Mouse (Mus musculus) liver, adult 2 months (tissue): ENCODE measurements around the gene Prkag1. TPM values are rescaled to one million over a fixed set of nuclear protein-coding genes. Genes with fewer than 3 reads are reported as not detected.

ENCODE experiments used
- DNase-seq: peaks from one replicate; pipeline ENCODE4 v3.0.0-alpha.2; 2011; ENCODE audit warnings: low read depth, low spot score; ENCODE audit errors: extremely low read depth
- H3K27ac ChIP-seq: fragments of 200-500 bp; replicated peaks from 2 replicates; pipeline ENCODE4 v1.5.1; 2012; ENCODE audit warnings: low read depth, mild to moderate bottlenecking, control low read depth, inconsistent platforms, low read length; ENCODE audit not compliant: insufficient read depth
- H3K27me3 ChIP-seq: fragments of 200-500 bp; 2 replicates; pipeline ENCODE4 v1.6.1; 2012; ENCODE audit warnings: mild to moderate bottlenecking, moderate library complexity, low read length, inconsistent platforms; ENCODE audit not compliant: control insufficient read depth, insufficient read depth
- H3K36me3 ChIP-seq: fragments of 200-500 bp; 2 replicates; pipeline ENCODE4 v1.6.1; 2012; ENCODE audit warnings: low read length, inconsistent platforms; ENCODE audit not compliant: control insufficient read depth, insufficient read depth
- H3K4me1 ChIP-seq: fragments of 200-500 bp; 2 replicates; pipeline ENCODE4 v1.6.1; 2011; ENCODE audit warnings: low read length; ENCODE audit not compliant: control insufficient read depth, insufficient read depth
- H3K4me3 ChIP-seq: fragments of 200-500 bp; 2 replicates; pipeline ENCODE4 v1.5.1; 2011; ENCODE audit warnings: low read depth, mild to moderate bottlenecking, control low read depth, low read length, moderate library complexity; ENCODE audit not compliant: insufficient read depth
- H3K79me2 ChIP-seq: fragments of 200-500 bp; 2 replicates; pipeline ENCODE4 v1.6.1; 2012; ENCODE audit warnings: inconsistent platforms, mild to moderate bottlenecking, low read length, moderate library complexity; ENCODE audit not compliant: control insufficient read depth, insufficient read depth
- H3K9ac ChIP-seq: fragments of 200-500 bp; 2 replicates; pipeline ENCODE4 v1.6.1; 2012; ENCODE audit warnings: low read depth, mild to moderate bottlenecking, control low read depth, inconsistent platforms, low read length
- CTCF ChIP-seq: fragments of 200-500 bp; IDR thresholded peaks from 2 replicates; pipeline ENCODE4 v1.5.1; 2011; ENCODE audit warnings: low read depth, low read length, control low read depth
- POLR2A ChIP-seq: fragments of 200-500 bp; IDR thresholded peaks from 2 replicates; pipeline ENCODE4 v1.6.1; 2011; ENCODE audit warnings: low read length, control low read depth; ENCODE audit not compliant: insufficient read depth; ENCODE audit errors: extremely low read depth
- WGBS: fragments of 180-500 bp; shearing (Covaris S2); methylation state at CpG from one replicate; pipeline ENCODE4 v1.1.7; 2018; 5-methylcytosine and 5-hydroxymethylcytosine counted together
- polyA plus RNA-seq: library from polyadenylated mRNA; depleted of rRNA; stranded (reverse); fragments of >200 nt; gene quantifications from 2 replicates; pipeline ENCODE4 v1.2.3, GENCODE M21; 2012
- total RNA-seq: library from RNA; depleted of rRNA; stranded (reverse); fragments of >200 nt; gene quantifications from 2 replicates; pipeline ENCODE4 v1.2.3, GENCODE M21; 2014

The Prkag1 gene
- total and polyA plus RNA-seq, 2 experiments: 37.7 to 41.4 TPM

- TF ChIP-seq CTCF: no peak
- TF ChIP-seq POLR2A: no peak
- Histone ChIP-seq H3K79me2 (0 out of 2 replicates have a peak, but pooled peaks cover 3% of the 10 kb centered on the region), H3K4me3 (no peak overlapping the region), H3K9ac (no peak overlapping the region), H3K27me3 (no peaks in the 10 kb centered on the region), H3K36me3 (peaks cover 40% of the 10 kb centered on the region), H3K27ac (no peak overlapping the region), H3K4me1 (no peaks in the 10 kb centered on the region)
- DNase-seq: no peak
- WGBS: 94% methylated on average over 11 of the region's 11 CpGs
Measured at GRCm38 (mm10) chr15:98843595-98844223, 12.4 kb upstream of the Prkag1 start.

GRCm38 (mm10) chr15:98839671-98840585 lies 8.6 kb upstream of the Prkag1 start:
- Histone ChIP-seq H3K79me2 (no peaks in the 10 kb centered on the region), H3K4me1 (no peaks in the 10 kb centered on the region), H3K36me3 (peaks cover 46% of the 10 kb centered on the region), H3K4me3 (no peak overlapping the region), H3K9ac (no peak overlapping the region), H3K27ac (no peak overlapping the region), H3K27me3 (no peaks in the 10 kb centered on the region)
- DNase-seq: no peak
- TF ChIP-seq CTCF: no peak
- 94% methylated on average over 30 of the region's 30 CpGs for WGBS

- no peaks in the 10 kb centered on the region for H3K79me2 ChIP-seq
- H3K27me3 ChIP-seq: no peaks in the 10 kb centered on the region
- no peak overlapping the region for H3K27ac ChIP-seq
- no peaks in the 10 kb centered on the region for H3K4me1 ChIP-seq
- peaks cover 49% of the 10 kb centered on the region for H3K36me3 ChIP-seq
- no peak overlapping the region for H3K9ac ChIP-seq
- no peak for TF ChIP-seq POLR2A
- no peak for TF ChIP-seq CTCF
- 97% methylated on average over 14 of the region's 14 CpGs for WGBS
- no peak for DNase-seq
- no peak overlapping the region for H3K4me3 ChIP-seq
Measured at GRCm38 (mm10) chr15:98839161-98839560, 7.8 kb upstream of the Prkag1 start.

GRCm38 (mm10) chr15:98837743-98838103 lies 6.4 kb upstream of the Prkag1 start:
- Histone ChIP-seq H3K9ac (no peak overlapping the region), H3K4me1 (no peaks in the 10 kb centered on the region), H3K4me3 (no peak overlapping the region)

GRCm38 (mm10) chr15:98837006-98837742 lies 5.9 kb upstream of the Prkag1 start:
- Histone ChIP-seq H3K9ac (no peak overlapping the region), H3K27ac (no peak overlapping the region), H3K4me1 (no peaks in the 10 kb centered on the region), H3K36me3 (peaks cover 43% of the 10 kb centered on the region), H3K79me2 (no peaks in the 10 kb centered on the region), H3K4me3 (no peak overlapping the region), H3K27me3 (no peaks in the 10 kb centered on the region)
- DNase-seq: no peak
- no peak for TF ChIP-seq POLR2A
- TF ChIP-seq CTCF: no peak
- 94% methylated on average over 21 of the region's 21 CpGs for WGBS

More at GRCm38 (mm10) chr15:98837743-98838103, 6.4 kb upstream of the Prkag1 start:
- peaks cover 45% of the 10 kb centered on the region for H3K36me3 ChIP-seq
- no peaks in the 10 kb centered on the region for H3K27me3 ChIP-seq
- no peak for DNase-seq
- 75% methylated on average over 4 of the region's 4 CpGs for WGBS
- no peaks in the 10 kb centered on the region for H3K79me2 ChIP-seq
- no peak overlapping the region for H3K27ac ChIP-seq
- TF ChIP-seq CTCF: no peak
- no peak for TF ChIP-seq POLR2A
